Mouse (Mus musculus) ovary, adult 2 months (tissue): Measurements from ENCODE around the gene Vcpkmt. TPM values are rescaled to one million over a fixed set of nuclear protein-coding genes. Genes with fewer than 3 reads are reported as not detected.

Source experiments
- polyA plus RNA-seq: library from polyadenylated mRNA; depleted of rRNA; stranded (reverse); fragments of >200 nt; gene quantifications from 2 replicates; pipeline ENCODE4 v1.2.3, GENCODE M21; 2012; rRNA removed

Vcpkmt gene
- 10.1 and 10.8 TPM in 2 replicates for polyA plus RNA-seq

GRCm38 (mm10) chr12:69582613-69583269 lies at the start of gene Vcpkmt:
Gene Vcpkmt, minus strand, starts transcription at chr12:69583028.

Other genes starting within 250 kb of the Vcpkmt start
- gene Nemf, start 225.9 kb downstream of the Vcpkmt start, polyA plus RNA-seq = 1.5 TPM in 2 replicates
- 218 and 291 TPM in 2 replicates for gene Arf6, start 210.9 kb downstream of the Vcpkmt start, polyA plus RNA-seq
- gene Gm9887, start 210.6 kb downstream of the Vcpkmt start, polyA plus RNA-seq = 1.7 and 1.9 TPM in 2 replicates
- 9.1 and 15.8 TPM in 2 replicates for gene Sos2, start 98.8 kb upstream of the Vcpkmt start, polyA plus RNA-seq
- gene L2hgdh, start 141.8 kb upstream of the Vcpkmt start, polyA plus RNA-seq = 7.0 and 8.4 TPM in 2 replicates
- gene Atp5s, start 141.9 kb upstream of the Vcpkmt start, polyA plus RNA-seq = 18.3 and 19.4 TPM in 2 replicates
- 10.3 and 11.3 TPM in 2 replicates for gene Cdkl1, start 208.2 kb upstream of the Vcpkmt start, polyA plus RNA-seq